Mouse (Mus musculus) layer of hippocampus, postnatal 10 days (tissue): ENCODE measurements at regions not wholly inside any gene's neighbourhood (a gene's known extent, or its start where the extent isn't known, plus 50 kb on each side); places are given as distances from the start of the nearest gene placed in this dataset.

Experiments used
- DNase-seq, 2 experiments: peaks; one replicate each; pipeline ENCODE4 v3.0.0; 2021; ENCODE audit warnings: low spot score in 2 of 2

DNA sequence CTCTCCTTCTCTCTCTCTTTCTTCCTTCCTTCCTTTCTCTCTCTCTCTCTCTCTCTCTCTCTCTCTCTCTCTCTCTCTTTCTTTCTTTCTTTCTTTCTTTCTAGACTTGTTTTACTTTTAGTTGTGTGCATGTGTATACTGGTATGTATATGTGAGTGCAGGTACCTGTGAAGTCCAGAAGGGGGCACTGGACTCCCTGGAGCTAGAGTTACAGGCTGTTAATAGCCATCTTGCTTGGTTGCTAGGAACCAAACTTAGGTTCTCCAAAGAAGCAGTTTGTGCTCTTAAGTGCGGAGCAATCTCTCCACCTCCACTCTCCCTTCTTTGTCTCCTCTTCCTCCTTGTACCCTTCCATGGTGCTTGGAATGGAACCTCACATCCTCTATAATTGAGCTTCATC, 77.2 kb downstream of the Gm10604 start:
- DNase-seq: no peak

DNA sequence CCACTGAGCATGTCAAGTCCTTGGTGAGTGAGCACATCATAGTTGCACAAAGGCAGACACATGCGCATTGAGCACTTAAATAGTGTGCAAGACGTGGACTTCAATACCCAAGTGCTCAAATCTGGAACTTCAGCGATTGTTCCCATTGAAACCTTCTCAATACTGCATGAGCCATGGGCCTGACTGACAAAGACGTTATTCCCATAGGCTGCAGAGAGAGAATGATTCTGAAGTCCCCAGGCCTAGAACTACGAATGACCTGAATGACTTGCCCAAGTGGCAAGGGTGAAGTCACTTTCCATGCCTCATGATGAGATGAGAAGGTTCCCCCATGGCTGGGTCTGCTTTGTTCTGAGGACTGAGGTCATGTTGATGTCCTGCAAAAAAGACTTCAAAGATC, 77.7 kb downstream of the Gm10604 start:
- no peak for DNase-seq

GRCm38 (mm10) chr4:11899979-11900624, 81.0 kb downstream of the Gm10604 start:
- DNase-seq: no peak

DNA sequence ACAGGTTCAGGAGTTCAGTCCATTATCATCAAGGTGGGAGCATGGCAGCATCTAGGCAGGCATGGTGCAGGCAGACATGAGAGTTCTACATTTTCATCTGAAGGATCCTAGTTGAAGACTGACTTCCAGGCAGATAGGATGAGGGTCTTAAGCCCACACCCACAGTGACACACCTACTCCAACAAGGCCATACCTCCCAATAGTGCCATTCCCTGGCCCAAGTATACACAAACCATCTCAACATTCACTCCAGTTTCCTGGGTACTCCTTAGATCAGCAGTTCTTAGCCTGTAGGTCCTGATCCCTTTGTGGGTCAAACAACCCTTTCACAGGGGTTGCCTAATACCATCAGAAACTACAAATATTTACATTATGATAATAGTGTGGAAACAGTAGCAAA, 83.8 kb downstream of the Gm10604 start:
- DNase-seq: no peak

DNA sequence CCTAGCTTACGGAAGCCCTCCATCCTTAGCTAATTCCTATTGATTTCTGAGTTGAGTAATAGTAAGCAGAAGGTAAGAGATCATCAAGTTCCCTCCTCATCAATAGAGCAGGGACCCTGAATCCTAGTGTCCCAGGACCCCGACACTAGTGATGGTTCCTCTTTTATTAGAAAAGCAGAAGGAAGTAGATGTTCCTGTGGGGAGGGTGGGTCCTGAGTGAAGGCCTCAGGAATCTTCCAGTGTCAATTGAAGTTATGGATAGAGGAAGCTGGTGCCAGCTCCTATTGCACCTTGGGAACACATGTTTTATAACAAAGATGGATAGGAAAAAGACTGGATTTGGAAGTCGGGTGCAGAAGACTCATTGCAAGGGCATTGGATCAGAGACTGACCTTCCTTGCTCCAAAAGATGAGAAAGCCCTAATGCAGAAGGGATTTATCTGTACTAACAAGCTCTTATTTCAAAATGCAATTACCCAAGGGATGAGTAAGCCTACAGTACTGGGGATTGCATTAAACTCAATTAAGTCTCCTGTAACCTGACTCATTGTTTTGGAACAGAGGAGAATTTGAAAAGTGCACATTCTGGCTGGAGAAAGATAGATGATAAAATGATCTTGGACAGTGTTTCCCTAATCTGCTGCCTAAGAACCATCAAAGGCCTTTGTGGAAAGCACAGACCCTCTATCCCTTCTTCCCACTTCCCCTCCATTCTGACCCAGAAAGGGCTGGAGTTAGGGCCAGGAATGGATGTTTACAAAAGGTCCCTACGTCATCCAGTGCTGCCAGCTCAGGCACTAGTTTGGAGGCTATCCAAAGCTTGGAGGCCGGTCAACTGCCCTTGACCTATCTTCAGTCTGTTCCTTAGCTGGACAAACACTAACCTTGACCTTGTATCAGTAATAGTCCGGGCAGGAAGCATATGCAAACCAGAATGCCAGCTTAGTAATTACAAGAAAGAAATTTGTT, 84.9 kb downstream of the Gm10604 start:
- peak in 1 of 2 experiments; percentile 12 for DNase-seq

DNA sequence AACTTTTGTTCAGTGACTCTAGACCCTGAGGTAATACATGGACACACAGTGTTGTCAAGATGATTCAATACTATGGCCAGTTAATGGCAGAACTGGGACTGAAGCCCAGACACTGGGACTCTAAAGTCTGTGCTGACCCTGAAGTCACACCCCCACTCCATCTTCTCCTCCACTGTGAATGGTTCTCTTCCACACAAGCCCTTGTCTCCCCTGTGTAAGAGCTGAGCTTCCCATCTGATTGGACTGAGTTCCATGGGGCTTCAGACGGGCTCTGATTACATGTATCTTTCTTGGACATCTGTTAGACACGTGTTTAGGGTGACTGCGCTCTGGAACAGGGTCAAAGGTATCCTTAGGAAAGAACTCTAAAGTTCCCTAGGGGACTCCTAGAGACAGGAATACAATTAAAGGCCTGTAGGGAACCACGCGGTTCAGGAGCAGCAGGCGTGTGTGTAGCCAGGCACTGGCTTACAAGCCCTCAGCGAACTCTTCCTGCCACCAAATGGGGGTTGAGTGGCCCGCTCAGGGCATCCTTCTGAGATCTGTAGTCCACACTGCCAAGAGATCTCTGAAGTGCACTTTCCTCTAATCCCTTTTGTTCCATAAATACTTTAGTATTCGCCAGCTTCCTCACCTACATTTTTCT, 87.4 kb downstream of the Gm10604 start:
- no peak for DNase-seq

DNA sequence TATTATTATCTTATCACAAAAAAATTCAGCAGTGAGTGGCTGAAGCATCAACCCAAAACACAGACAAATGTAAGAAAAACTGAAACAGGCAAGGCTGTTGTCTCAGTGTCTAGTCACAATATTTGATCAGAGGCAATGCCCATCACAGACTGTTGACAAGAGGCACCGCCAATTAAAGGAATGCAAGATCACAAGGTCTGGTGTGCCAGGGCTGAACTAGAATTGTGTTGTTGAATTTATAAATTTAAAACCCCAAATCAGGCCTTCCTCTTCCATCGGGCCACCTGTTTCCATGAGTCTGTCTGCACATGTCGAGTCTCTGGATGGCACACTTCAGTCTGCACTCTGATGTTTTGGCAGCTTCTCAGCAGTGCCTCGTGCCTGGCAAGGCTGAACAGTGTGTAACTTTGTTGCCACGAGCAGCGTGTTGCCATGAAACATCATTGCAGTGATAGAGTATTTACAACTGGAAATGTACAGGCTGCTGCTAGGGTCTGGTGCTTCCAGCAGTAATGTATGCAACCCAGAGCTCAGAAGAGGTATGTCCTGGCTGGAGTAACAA, 91.9 kb downstream of the Gm10604 start:
- peak; percentile 52 to 59 for DNase-seq

DNA sequence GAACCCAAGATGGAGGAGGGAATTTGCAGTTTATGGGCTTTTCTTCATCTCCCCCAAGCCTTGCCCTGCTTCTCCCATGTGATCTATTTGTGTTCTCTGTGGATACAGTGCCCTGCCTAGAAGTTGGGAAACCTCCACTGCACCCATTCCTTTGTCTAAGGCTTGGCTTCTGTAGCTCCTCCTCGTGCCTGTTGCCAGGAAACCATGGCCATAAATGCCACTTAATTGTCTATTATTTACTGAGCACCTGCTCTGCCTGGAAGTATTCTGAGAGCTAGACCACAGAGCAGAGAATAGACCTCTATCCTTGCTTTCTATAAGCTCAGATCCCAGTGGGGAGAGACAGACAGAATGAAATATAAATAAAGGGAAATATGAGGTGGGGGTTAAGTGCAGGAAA, 93.7 kb downstream of the Gm10604 start:
- no peak for DNase-seq

GRCm38 (mm10) chr4:11885499-11885898, 95.6 kb downstream of the Gm10604 start:
- DNase-seq: no peak

DNA sequence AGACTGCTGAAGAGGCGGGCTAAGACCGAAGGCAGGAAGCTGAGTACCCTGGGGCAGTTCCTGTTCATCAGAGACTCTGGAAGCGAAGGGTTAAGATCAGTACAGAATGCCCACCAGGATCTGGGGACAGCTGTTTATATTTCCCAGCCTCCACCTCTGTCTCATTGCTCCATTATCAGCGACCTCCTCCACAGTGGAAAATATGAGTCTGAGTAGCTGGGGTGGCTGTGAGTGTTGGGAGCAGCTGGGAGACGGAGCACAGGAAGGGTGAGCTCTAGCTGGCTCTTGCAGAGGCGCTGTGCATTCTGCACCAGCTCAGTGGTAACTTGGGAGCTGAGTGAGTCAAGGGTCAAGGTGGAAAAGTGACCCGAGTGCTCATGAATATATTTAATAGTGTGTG, 96.2 kb downstream of the Gm10604 start:
- DNase-seq: no peak

GRCm38 (mm10) chr4:11883295-11883694, 97.8 kb downstream of the Gm10604 start:
- no peak for DNase-seq

GRCm38 (mm10) chr4:11882666-11883065, 98.4 kb downstream of the Gm10604 start:
- no peak for DNase-seq

DNA sequence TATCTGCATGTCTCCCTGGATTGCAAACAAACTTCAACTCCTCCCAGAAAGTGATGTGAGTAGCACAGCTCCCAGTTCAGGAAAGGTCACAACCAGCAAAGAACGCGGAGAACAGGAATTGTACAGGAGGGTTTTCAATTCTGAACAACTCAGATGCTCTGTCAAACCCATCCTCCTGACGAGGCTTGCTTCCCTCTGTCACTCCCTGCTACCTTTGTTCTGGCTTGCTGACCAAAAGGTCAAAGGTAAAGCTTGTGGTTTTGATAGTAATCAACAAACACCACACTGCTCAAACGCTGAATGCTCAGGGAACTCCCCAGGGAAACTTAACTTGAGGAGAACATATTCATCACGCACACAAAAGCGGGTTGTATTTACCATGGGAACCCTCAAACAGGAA, 102.4 kb downstream of the Gm10604 start:
- no peak for DNase-seq

- no peak for DNase-seq
Measured at GRCm38 (mm10) chr4:11877945-11878344, 103.1 kb downstream of the Gm10604 start.

DNA sequence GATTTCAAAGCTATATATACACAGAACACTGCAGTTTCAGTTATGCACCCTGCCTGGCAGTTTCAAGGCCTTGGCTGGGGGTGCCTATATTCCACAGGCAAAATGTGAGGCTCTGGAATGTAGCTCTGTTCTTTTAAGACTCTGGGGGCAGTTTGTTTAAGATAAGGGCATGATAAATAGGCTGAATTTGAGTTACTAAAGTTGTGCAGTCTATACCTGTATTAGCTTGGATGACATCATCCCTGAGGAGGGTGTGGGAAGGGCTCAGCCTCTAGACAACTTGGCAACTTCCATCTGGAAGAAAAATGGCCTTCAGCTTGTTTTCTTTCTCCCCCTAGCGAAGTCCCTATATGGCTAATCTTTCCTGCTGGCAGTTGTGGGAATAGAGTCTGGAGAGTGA, 105.1 kb downstream of the Gm10604 start:
- no peak for DNase-seq

- no peak for DNase-seq
Measured at GRCm38 (mm10) chr4:11874586-11875264, 106.3 kb downstream of the Gm10604 start.

- DNase-seq: no peak
Measured at GRCm38 (mm10) chr4:11872036-11872435, 109.0 kb downstream of the Gm10604 start.

DNA sequence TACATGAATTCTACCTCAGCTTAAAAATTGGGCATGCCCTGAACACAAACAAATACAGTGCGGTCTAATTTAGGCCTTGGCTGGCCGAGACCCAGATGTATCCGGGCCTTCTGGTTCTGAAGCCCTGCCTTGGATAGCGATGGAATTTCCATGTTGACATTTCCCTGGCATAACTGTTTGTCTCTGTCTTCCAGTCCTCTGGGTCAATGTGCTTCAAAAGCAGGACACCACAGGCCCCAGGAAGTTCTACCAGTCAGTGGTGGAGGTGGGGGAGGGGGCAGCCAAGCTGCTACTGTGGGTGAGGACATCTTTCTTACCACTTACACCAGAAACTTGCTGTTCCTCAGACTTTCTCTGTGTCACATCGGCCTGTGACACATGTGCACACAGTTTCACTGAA, 111.3 kb downstream of the Gm10604 start:
- DNase-seq: no peak

- no peak for DNase-seq
Measured at GRCm38 (mm10) chr4:11868565-11868964, 112.5 kb downstream of the Gm10604 start.
